Mouse (Mus musculus): ENCODE measurements around the gene Ttc23l.

DNA sequence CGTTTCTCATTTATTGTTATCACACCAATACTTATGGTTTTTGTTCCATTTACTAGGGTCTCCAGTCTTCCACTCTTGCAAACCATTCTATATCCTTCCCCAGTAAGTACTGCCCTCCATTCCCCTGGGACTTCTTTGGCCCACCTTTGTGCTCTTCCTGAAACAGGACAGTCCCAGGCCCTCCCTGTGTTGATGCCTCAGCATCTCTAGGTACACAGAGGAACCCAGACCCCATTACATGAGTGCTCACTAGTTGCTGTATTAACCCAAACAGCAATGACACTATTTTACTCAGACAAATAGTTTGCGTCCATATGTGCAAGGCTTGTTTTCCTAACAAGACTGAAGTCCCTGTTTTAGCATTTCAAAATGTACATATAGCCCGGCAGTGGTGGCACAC, 89.7 kb downstream of the Ttc23l start:
- TF ChIP-seq POLR2A (IDR thresholded peaks at IDR 0.05; ENCODE audit: control insufficient read depth, extremely low read depth, insufficient read depth, low read length, poor library complexity) (no peak), CTCF (IDR thresholded peaks at IDR 0.05; ENCODE audit: borderline replicate concordance, control insufficient read depth, extremely low read depth, insufficient read depth, low read length, poor library complexity) (no peak)
